Mouse (Mus musculus): ENCODE results near the gene Spata31d1a. TPM values are rescaled to one million over a fixed set of nuclear protein-coding genes. Genes with fewer than 3 reads are reported as not detected.

Gene Spata31d1a
- total RNA-seq (2014; fragmentation: Nextera tagmentation) (not detected in 2 replicates), total RNA-seq (2017) (0.05 and 0.12 TPM in 2 replicates), polyA plus RNA-seq (2012) (not detected in 2 replicates)

DNA sequence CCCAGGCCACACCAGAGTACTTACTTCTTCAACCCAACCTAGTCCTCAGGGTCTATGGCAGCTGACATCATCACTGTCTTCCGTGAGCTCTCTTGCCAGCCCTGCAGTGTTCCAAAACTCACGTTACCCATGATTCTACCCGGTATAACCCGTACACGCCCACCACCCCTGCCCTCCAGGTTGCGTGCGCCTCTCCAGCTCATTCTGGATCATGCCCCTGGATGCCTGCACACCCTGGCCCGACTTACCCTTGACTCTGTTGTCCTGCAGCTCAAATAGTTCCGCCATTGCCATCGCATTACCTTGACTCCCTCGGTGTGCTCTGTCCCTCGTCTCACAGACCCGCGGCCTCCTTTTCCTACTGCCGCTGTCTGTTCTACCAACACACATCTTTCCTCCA lies at the start of gene Spata31d1a:
Gene Spata31d1a (minus strand): TSS at position 101 of the 400 bp plus-strand sequence.
- DNase-seq (ENCODE audit: low spot score) = no peak
- H3K4me3 ChIP-seq (ENCODE audit: low read depth, low read length) = no peak within 1 kb of the TSS
- peaks cover 41% of the 10 kb centered on the region for H3K27me3 ChIP-seq (ENCODE audit: insufficient read depth, low read length)
- TF ChIP-seq GATA1 (IDR thresholded peaks at IDR 0.05; ENCODE audit: borderline replicate concordance, low read length) = no peak
- no peak for TF ChIP-seq CTCF (IDR thresholded peaks at IDR 0.05; ENCODE audit: low read depth, low read length)
- no peak for TF ChIP-seq POLR2AphosphoS5 (IDR thresholded peaks at IDR 0.05; ENCODE audit: insufficient replicate concordance, low read depth, low read length)
- TF ChIP-seq TAL1 (conservative IDR thresholded peaks at IDR 0.05; ENCODE audit: low read depth, low read length) = no peak
- TF ChIP-seq GATA2 (IDR thresholded peaks at IDR 0.05; ENCODE audit: borderline replicate concordance, low read depth, low read length) = no peak
- H3K4me1 ChIP-seq (ENCODE audit: insufficient read depth, low read depth, low read length) = peaks cover 23% of the 10 kb centered on the region
- no peaks in the 10 kb centered on the region for H3K9me3 ChIP-seq (replicated peaks)
- no peaks in the 10 kb centered on the region for H3K36me3 ChIP-seq (replicated peaks)
- no peak for ATAC-seq (ENCODE audit: extremely low read depth, insufficient number of reproducible peaks, low FRiP score, poor library complexity, severe bottlenecking)

DNA sequence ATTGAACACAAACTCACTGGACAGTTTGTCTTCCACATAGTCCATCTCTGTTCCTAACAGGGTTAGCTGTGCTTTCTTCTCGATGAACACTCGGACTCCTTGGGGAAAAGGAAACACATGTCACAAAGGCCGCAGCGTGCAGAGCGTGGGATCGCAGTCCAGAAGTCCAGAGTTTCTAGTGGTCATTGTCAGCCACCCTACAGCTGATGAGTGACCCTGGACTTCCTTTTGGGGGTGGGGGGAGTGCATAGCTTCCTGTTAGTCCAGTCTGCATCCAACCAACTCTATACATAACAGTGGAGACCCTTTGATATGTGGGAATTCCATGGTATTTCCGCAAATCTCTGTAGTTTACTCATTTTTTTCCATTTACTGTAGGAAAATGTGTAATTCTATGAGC lies 46.8 kb upstream of the Spata31d1a start:
- ATAC-seq (ENCODE audit: extremely low read depth, insufficient number of reproducible peaks, low FRiP score, poor library complexity, severe bottlenecking) (no peak), DNase-seq (ENCODE audit: low spot score) (no peak)
- Histone ChIP-seq H3K36me3 (replicated peaks) (peaks cover 81% of the 10 kb centered on the region), H3K27me3 (ENCODE audit: insufficient read depth, low read length) (no peaks in the 10 kb centered on the region), H3K4me3 (ENCODE audit: low read depth, low read length) (no peak overlapping the region), H3K4me1 (ENCODE audit: insufficient read depth, low read depth, low read length) (peaks cover 17% of the 10 kb centered on the region; the same call in 1 of the 2 replicates), H3K9me3 (replicated peaks) (no peaks in the 10 kb centered on the region)
- TF ChIP-seq CTCF (IDR thresholded peaks at IDR 0.05; ENCODE audit: low read depth, low read length) (no peak), POLR2AphosphoS5 (IDR thresholded peaks at IDR 0.05; ENCODE audit: insufficient replicate concordance, low read depth, low read length) (no peak), TAL1 (conservative IDR thresholded peaks at IDR 0.05; ENCODE audit: low read depth, low read length) (no peak), GATA2 (IDR thresholded peaks at IDR 0.05; ENCODE audit: borderline replicate concordance, low read depth, low read length) (no peak), GATA1 (IDR thresholded peaks at IDR 0.05; ENCODE audit: borderline replicate concordance, low read length) (no peak)

DNA sequence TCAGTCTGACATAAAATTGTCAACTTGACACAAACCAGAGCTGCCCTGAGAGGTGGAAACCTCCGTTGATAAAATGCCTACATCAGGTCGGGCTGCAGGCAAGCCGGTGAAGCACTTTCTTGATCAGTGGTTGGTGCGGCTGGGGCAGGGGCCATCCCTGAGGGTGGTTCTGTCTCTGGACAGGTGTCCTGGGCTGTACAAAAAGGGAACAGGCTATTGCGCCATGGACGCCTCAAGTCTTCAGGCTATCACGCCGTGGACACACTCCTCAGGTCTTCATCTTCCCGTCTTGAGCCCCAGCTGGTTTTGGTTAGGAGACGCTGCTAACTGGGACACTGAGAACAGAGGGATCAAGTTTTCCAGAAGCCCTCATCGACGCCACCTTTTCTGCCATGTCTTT lies 40.2 kb upstream of the Spata31d1a start:
- peaks cover 17% of the 10 kb centered on the region for H3K4me1 ChIP-seq (ENCODE audit: insufficient read depth, low read depth, low read length)
- DNase-seq (ENCODE audit: low spot score) (no peak), ATAC-seq (ENCODE audit: extremely low read depth, insufficient number of reproducible peaks, low FRiP score, poor library complexity, severe bottlenecking) (no peak)
- H3K36me3 ChIP-seq (replicated peaks) = peaks cover 25% of the 10 kb centered on the region
- H3K4me3 ChIP-seq (ENCODE audit: low read depth, low read length) = no peak overlapping the region
- no peaks in the 10 kb centered on the region for H3K9me3 ChIP-seq (replicated peaks)
- TF ChIP-seq GATA2 (IDR thresholded peaks at IDR 0.05; ENCODE audit: borderline replicate concordance, low read depth, low read length) = no peak
- TF ChIP-seq TAL1 (conservative IDR thresholded peaks at IDR 0.05; ENCODE audit: low read depth, low read length) = no peak
- no peak for TF ChIP-seq POLR2AphosphoS5 (IDR thresholded peaks at IDR 0.05; ENCODE audit: insufficient replicate concordance, low read depth, low read length)
- TF ChIP-seq CTCF (IDR thresholded peaks at IDR 0.05; ENCODE audit: low read depth, low read length) = no peak
- no peak for TF ChIP-seq GATA1 (IDR thresholded peaks at IDR 0.05; ENCODE audit: borderline replicate concordance, low read length)
- peaks cover 25% of the 10 kb centered on the region for H3K27me3 ChIP-seq (ENCODE audit: insufficient read depth, low read length)

DNA sequence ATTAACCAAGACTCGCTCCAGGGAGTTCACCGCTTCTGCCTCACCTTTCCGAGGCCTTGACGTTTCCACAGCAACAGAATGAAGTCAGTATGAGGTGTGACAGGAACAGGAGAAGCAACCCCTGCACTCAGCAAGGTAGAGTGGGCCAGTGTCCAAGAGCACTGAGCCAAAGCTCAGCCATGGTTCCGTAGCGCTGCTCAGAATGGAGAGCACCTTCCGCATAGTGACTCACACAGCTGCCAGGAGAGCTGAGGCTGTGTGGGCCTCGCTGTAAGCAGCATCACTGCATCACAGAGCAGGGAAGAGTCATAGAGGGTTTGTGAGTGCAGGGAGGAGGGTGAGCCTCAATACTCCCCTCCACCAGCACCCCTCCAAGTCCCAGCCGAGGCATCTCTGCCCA lies 36.6 kb upstream of the Spata31d1a start, which contains the start of gene 1700014D04Rik:
Gene 1700014D04Rik (minus strand): TSS at position 42 of the 400 bp plus-strand sequence.
- peaks cover 51% of the 10 kb centered on the region for H3K27me3 ChIP-seq (ENCODE audit: insufficient read depth, low read length)
- no peak for ATAC-seq (ENCODE audit: extremely low read depth, insufficient number of reproducible peaks, low FRiP score, poor library complexity, severe bottlenecking)
- TF ChIP-seq POLR2AphosphoS5 (IDR thresholded peaks at IDR 0.05; ENCODE audit: insufficient replicate concordance, low read depth, low read length) = no peak
- TF ChIP-seq CTCF (IDR thresholded peaks at IDR 0.05; ENCODE audit: low read depth, low read length) = no peak
- no peak for TF ChIP-seq GATA2 (IDR thresholded peaks at IDR 0.05; ENCODE audit: borderline replicate concordance, low read depth, low read length)
- no peak for TF ChIP-seq GATA1 (IDR thresholded peaks at IDR 0.05; ENCODE audit: borderline replicate concordance, low read length)
- no peak for TF ChIP-seq TAL1 (conservative IDR thresholded peaks at IDR 0.05; ENCODE audit: low read depth, low read length)
- no peaks in the 10 kb centered on the region for H3K9me3 ChIP-seq (replicated peaks)
- no peaks in the 10 kb centered on the region for H3K36me3 ChIP-seq (replicated peaks)
- no peak for DNase-seq (ENCODE audit: low spot score)
- peaks cover 24% of the 10 kb centered on the region for H3K4me1 ChIP-seq (ENCODE audit: insufficient read depth, low read depth, low read length)
- no peak within 1 kb of the TSS for H3K4me3 ChIP-seq (ENCODE audit: low read depth, low read length)

DNA sequence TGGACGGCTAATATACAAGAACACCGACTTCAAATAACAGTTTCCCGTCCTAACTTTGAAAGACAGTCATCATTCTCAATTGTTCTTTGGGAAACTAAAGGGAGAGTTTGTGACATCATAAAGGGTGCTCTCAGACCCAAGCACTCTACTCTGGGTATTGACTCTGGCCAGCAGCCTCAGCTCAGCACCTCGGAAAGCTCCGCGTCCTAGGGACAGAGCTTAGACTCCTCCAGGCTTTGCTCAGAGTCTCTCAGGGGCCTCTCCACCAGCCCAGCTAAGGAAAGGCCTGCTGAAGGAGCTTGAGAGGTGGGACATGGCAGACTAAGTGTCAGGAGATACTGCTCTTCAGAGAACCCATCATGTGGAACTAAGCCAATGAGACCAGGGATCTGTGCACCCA lies 36.0 kb upstream of the Spata31d1a start:
- Histone ChIP-seq H3K4me1 (ENCODE audit: insufficient read depth, low read depth, low read length) (peaks cover 23% of the 10 kb centered on the region), H3K9me3 (replicated peaks) (no peaks in the 10 kb centered on the region), H3K36me3 (replicated peaks) (no peaks in the 10 kb centered on the region), H3K4me3 (ENCODE audit: low read depth, low read length) (no peak overlapping the region), H3K27me3 (ENCODE audit: insufficient read depth, low read length) (peaks cover 51% of the 10 kb centered on the region)
- TF ChIP-seq CTCF (IDR thresholded peaks at IDR 0.05; ENCODE audit: low read depth, low read length) (no peak), POLR2AphosphoS5 (IDR thresholded peaks at IDR 0.05; ENCODE audit: insufficient replicate concordance, low read depth, low read length) (no peak), TAL1 (conservative IDR thresholded peaks at IDR 0.05; ENCODE audit: low read depth, low read length) (no peak), GATA1 (IDR thresholded peaks at IDR 0.05; ENCODE audit: borderline replicate concordance, low read length) (no peak), GATA2 (IDR thresholded peaks at IDR 0.05; ENCODE audit: borderline replicate concordance, low read depth, low read length) (no peak)
- ATAC-seq (ENCODE audit: extremely low read depth, insufficient number of reproducible peaks, low FRiP score, poor library complexity, severe bottlenecking) = no peak
- no peak for DNase-seq (ENCODE audit: low spot score)

DNA sequence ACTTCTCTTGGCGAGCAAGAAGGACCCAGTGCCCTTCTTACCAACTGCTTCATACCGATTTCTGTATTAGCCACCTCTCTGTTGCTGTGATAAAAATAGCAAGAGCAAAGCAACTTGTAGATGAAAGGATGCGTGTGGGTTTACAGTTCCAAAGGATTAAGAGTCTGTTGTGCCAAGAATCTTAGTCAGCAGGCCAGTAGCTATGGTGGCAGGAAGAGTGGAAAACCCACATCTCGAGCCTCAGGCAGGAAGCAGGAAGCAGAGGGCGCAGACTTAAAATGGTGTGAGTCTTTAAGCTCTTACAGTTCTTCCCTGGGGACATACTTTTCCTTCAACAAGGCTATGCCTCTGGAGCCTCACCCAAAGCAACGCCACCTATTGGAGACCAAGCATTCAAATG lies 35.3 kb upstream of the Spata31d1a start:
- no peaks in the 10 kb centered on the region for H3K36me3 ChIP-seq (replicated peaks)
- no peak overlapping the region for H3K4me3 ChIP-seq (ENCODE audit: low read depth, low read length)
- H3K4me1 ChIP-seq (ENCODE audit: insufficient read depth, low read depth, low read length) = peaks cover 17% of the 10 kb centered on the region
- TF ChIP-seq CTCF (IDR thresholded peaks at IDR 0.05; ENCODE audit: low read depth, low read length) (no peak), GATA2 (IDR thresholded peaks at IDR 0.05; ENCODE audit: borderline replicate concordance, low read depth, low read length) (no peak), POLR2AphosphoS5 (IDR thresholded peaks at IDR 0.05; ENCODE audit: insufficient replicate concordance, low read depth, low read length) (no peak), TAL1 (conservative IDR thresholded peaks at IDR 0.05; ENCODE audit: low read depth, low read length) (no peak), GATA1 (IDR thresholded peaks at IDR 0.05; ENCODE audit: borderline replicate concordance, low read length) (no peak)
- DNase-seq (ENCODE audit: low spot score) = no peak
- no peak for ATAC-seq (ENCODE audit: extremely low read depth, insufficient number of reproducible peaks, low FRiP score, poor library complexity, severe bottlenecking)
- peaks cover 51% of the 10 kb centered on the region for H3K27me3 ChIP-seq (ENCODE audit: insufficient read depth, low read length)
- H3K9me3 ChIP-seq (replicated peaks) = no peaks in the 10 kb centered on the region

Measured in G1E (cell line).